ENCODE assay signal across 16 mouse cellular contexts in genomic region chr19:25486561-25486960, GRCm38 (mm10). TPM values are rescaled to one million over a fixed set of nuclear protein-coding genes. Genes with fewer than 3 reads are reported as not detected.
DNase-seq lines count a peak whose midpoint lies in the region; ATAC-seq and TF ChIP-seq lines count a peak whose summit lies in the region.
"Had no signal": no experiment of that assay in that cellular context is flagged by ENCODE, and none has a peak within 500 bp of the region (broad histone marks: within the 10 kb centered on the region; RNA-seq: fewer than 3 reads in every experiment).

No protein-coding gene starts in this region.

- H3K4me3 ChIP-seq in heart, postnatal 0 days (ENCODE audit: low read depth, low read length): no peak overlapping the region
- peak overlapping the region; percentile 68 for H3K4me3 ChIP-seq in testis, adult 2 months (ENCODE audit: control insufficient read depth, low read depth, low read length)
- H3K4me3 ChIP-seq: midbrain, embryonic 15.5 days had no signal

- peak; percentile 32; the same call in 1 of the 2 replicates for TF ChIP-seq POLR2A in testis, adult 2 months (IDR thresholded peaks at IDR 0.05; ENCODE audit: control insufficient read depth, low read depth, low read length)

- no peak overlapping the region for H3K9ac ChIP-seq in heart, postnatal 0 days (replicated peaks; ENCODE audit: low read depth, low read length)
- H3K9ac ChIP-seq: midbrain, embryonic 15.5 days had no signal

- no peaks in the 10 kb centered on the region for H3K36me3 ChIP-seq in heart, postnatal 0 days (replicated peaks; ENCODE audit: control insufficient read depth, insufficient read depth, low read length)
- H3K36me3 ChIP-seq in testis, adult 2 months (ENCODE audit: control insufficient read depth, insufficient read depth, low read length): no peaks in the 10 kb centered on the region
- H3K36me3 ChIP-seq: midbrain, embryonic 15.5 days had no signal

- H3K4me1 ChIP-seq in heart, postnatal 0 days (ENCODE audit: control insufficient read depth, insufficient read depth): no peaks in the 10 kb centered on the region
- peaks cover 4% of the 10 kb centered on the region for H3K4me1 ChIP-seq in testis, adult 2 months (ENCODE audit: control insufficient read depth, insufficient read depth, low read length)
- H3K4me1 ChIP-seq: midbrain, embryonic 15.5 days had no signal

- H3K27me3 ChIP-seq in heart, postnatal 0 days (ENCODE audit: control insufficient read depth, insufficient read depth, low read length): peaks cover 11% of the 10 kb centered on the region; the same call in 1 of the 2 replicates
- no peaks in the 10 kb centered on the region for H3K27me3 ChIP-seq in testis, adult 2 months (ENCODE audit: control insufficient read depth, insufficient read depth, low read length)

- H3K27ac ChIP-seq in heart, postnatal 0 days (ENCODE audit: low read depth): no peak overlapping the region
- peak overlapping the region; percentile 57 for H3K27ac ChIP-seq in testis, adult 2 months (ENCODE audit: control insufficient read depth, insufficient read depth, low read depth, low read length)
- H3K27ac ChIP-seq: midbrain, embryonic 15.5 days had no signal

- H3K4me2 ChIP-seq in heart, postnatal 0 days (ENCODE audit: low read depth, low read length): peak overlapping the region; percentile 21; the same call in 1 of the 2 replicates
- H3K4me2 ChIP-seq: midbrain, embryonic 15.5 days had no signal

- DNase-seq in adrenal gland, adult (ENCODE audit: inconsistent age in 2 of 2, low spot score in 1 of 2): peak; percentile 30 to 37
- DNase-seq in adrenal gland, postnatal 4 days (ENCODE audit: low spot score in 2 of 2): no peak
- DNase-seq in heart, postnatal 0 days (ENCODE audit: low spot score): no peak
- no peak for DNase-seq in heart, adult 18-20 months
- no peak for DNase-seq in testis, postnatal 10 days (ENCODE audit: low spot score)
- no peak for DNase-seq in ovary, postnatal 10 days (ENCODE audit: low spot score)
- DNase-seq: cerebellum, adult 18-20 months; lung, postnatal 14 days; right cerebral cortex, postnatal 4 days had no signal

- WGBS in heart, postnatal 0 days: 13% methylated on average over 14 of the region's 14 CpGs

- TF ChIP-seq CTCF in heart, postnatal 0 days (IDR thresholded peaks at IDR 0.05; ENCODE audit: low read depth): no peak
- no peak for TF ChIP-seq CTCF in testis, adult 2 months (IDR thresholded peaks at IDR 0.05; ENCODE audit: control insufficient read depth, insufficient read depth, insufficient replicate concordance, low read depth, low read length)

- no peak for TF ChIP-seq EP300 in heart, postnatal 0 days (IDR thresholded peaks at IDR 0.05; ENCODE audit: low read depth)

- ATAC-seq in heart, postnatal 0 days (ENCODE audit: insufficient read depth, low read depth): no peak
- no peak for ATAC-seq in megakaryocyte-erythroid progenitor cell, adult 5-6 weeks (replicated peaks; ENCODE audit: low FRiP score, low TSS enrichment, poor library complexity, severe bottlenecking)
- ATAC-seq: midbrain, embryonic 15.5 days had no signal

- H3K9me3 ChIP-seq in heart, postnatal 0 days (replicated peaks; ENCODE audit: control insufficient read depth, low read length): no peaks in the 10 kb centered on the region
- H3K9me3 ChIP-seq: midbrain, embryonic 15.5 days had no signal

RNA-seq across cellular contexts. Expression of gene Dmrt1, which starts 18.9 kb away (rescaled TPM):
- not detected for total RNA-seq in adrenal gland, postnatal 4 days (2021)
- not detected in 2 replicates for total RNA-seq in heart, postnatal 0 days (2014; rRNA removed; ENCODE audit: low replicate concordance)
- not detected in 2 replicates for polyA plus RNA-seq in heart, postnatal 0 days (2015; fragmentation: Nextera tagmentation; extraction: Ambion mirVana)
- not detected for total RNA-seq in heart, adult 18-20 months (2021)
- 9.0 and 9.7 TPM in 2 replicates for polyA plus RNA-seq in testis, adult 2 months (2012; rRNA removed)
- total RNA-seq in megakaryocyte-erythroid progenitor cell, adult 5-6 weeks (2014; fragmentation: Nextera tagmentation): not detected in 2 replicates
- total RNA-seq in megakaryocyte-erythroid progenitor cell, adult 5-6 weeks (2017): not detected in 2 replicates
- total RNA-seq: layer of hippocampus, adult 8-10 months; left cerebral cortex, postnatal 36 days; MEL had no signal
- polyA plus RNA-seq: midbrain, embryonic 15.5 days; stomach, embryonic 16.5 days had no signal

Comparison
In these comparisons a context has a peak if more than half of its experiments do, and no peak if none do; other contexts are left out.
1. DNase-seq: peak in adrenal gland, adult (2 of 2); none in adrenal gland, postnatal 4 days (0 of 2), heart, postnatal 0 days (single experiment), heart, adult 18-20 months (0 of 2), testis, postnatal 10 days (single experiment) and ovary, postnatal 10 days (single experiment).